8 mouse cellular contexts compared by ENCODE assay signal in the genomic region with DNA sequence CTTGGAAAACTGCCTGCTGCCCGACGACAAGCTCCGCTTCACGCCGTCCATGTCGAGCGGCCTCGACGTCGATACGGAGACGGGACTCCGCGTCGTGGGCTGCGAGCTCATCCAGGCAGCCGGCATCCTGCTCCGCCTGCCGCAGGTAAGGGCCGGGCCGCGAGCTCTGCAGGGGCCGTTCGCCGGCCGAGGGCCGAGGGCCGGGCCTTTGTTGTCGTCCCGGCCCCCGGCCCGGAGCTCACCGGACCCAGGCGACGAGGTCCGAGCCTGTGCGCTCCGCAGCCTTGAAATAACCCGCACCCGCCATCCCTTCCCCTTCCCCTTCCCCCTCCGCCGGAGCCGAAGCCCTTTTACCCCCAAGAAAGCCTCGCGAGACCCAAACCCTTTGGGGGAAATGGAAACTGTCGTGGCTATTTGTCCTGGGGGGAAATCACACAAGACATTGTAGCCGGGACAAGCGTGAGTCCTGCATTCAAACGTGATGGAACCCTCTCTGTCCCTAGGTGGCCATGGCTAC. TPM values are rescaled to one million over a fixed set of nuclear protein-coding genes. Genes with fewer than 3 reads are reported as not detected.
DNase-seq lines count a peak whose midpoint lies in the region; ATAC-seq and TF ChIP-seq lines count a peak whose summit lies in the region.

No protein-coding gene starts in this region.

- ATAC-seq in neural tube, embryonic 11.5 days (ENCODE audit: insufficient read depth, low FRiP score, low TSS enrichment): peak; percentile 41

- peak overlapping the region; percentile 90 for H3K27ac ChIP-seq in cortical plate, adult 2 months (ENCODE audit: insufficient read depth, low read length)
- H3K27ac ChIP-seq in liver, adult 2 months (replicated peaks; ENCODE audit: insufficient read depth, low read depth, low read length): peak overlapping the region; percentile 84
- peak overlapping the region; percentile 85 for H3K27ac ChIP-seq in neural tube, embryonic 11.5 days (ENCODE audit: low read depth, low read length)

- peak overlapping the region; percentile 96 for H3K9ac ChIP-seq in liver, adult 2 months (ENCODE audit: low read depth, low read length)
- H3K9ac ChIP-seq in neural tube, embryonic 11.5 days (ENCODE audit: low read length): peak overlapping the region; percentile 100

- H3K9me3 ChIP-seq in neural tube, embryonic 11.5 days (ENCODE audit: control insufficient read depth, low read length): no peaks in the 10 kb centered on the region

- H3K36me3 ChIP-seq in liver, adult 2 months (ENCODE audit: control insufficient read depth, insufficient read depth, low read length): peaks cover 59% of the 10 kb centered on the region
- peaks cover 19% of the 10 kb centered on the region for H3K36me3 ChIP-seq in neural tube, embryonic 11.5 days (ENCODE audit: control insufficient read depth, insufficient read depth, low read length)

- H3K4me1 ChIP-seq in cortical plate, adult 2 months (ENCODE audit: control insufficient read depth, insufficient read depth, low read length): peaks cover 4% of the 10 kb centered on the region
- peaks cover 14% of the 10 kb centered on the region; the same call in 1 of the 2 replicates for H3K4me1 ChIP-seq in liver, adult 2 months (ENCODE audit: control insufficient read depth, insufficient read depth, low read length)
- H3K4me1 ChIP-seq in neural tube, embryonic 11.5 days (ENCODE audit: control insufficient read depth, insufficient read depth, low read length): peaks cover 15% of the 10 kb centered on the region

- no peaks in the 10 kb centered on the region for H3K27me3 ChIP-seq in liver, adult 2 months (ENCODE audit: control insufficient read depth, insufficient read depth, low read length)
- H3K27me3 ChIP-seq in neural tube, embryonic 11.5 days (ENCODE audit: control insufficient read depth, insufficient read depth, low read length): no peaks in the 10 kb centered on the region

- intact Hi-C loops in heart, postnatal 10 days (cut with DNase I): loop anchor here (2.0 kb wide), 1 partner anchor 16 kb away; no protein-coding TSS in a partner anchor

- peak; percentile 36 for DNase-seq in 3134 (ENCODE audit: extremely low read depth, insufficient read length, low spot score)
- peak; percentile 51 for DNase-seq in A20 (ENCODE audit: low read depth, low spot score)
- DNase-seq in heart, postnatal 10 days: peak; percentile 38 to 65
- no peak for DNase-seq in liver, adult 2 months (ENCODE audit: extremely low read depth, low read depth, low spot score)
- DNase-seq in neural tube, embryonic 11.5 days (ENCODE audit: low spot score): peak; percentile 59
- no peak for DNase-seq in cerebellum, adult 8-10 months
- no peak for DNase-seq in layer of hippocampus, postnatal 25 days (ENCODE audit: extremely low spot score in 1 of 2, low spot score in 1 of 2)

- TF ChIP-seq POLR2A in cortical plate, adult 2 months (IDR thresholded peaks at IDR 0.05; ENCODE audit: extremely low read depth, insufficient read depth, low read length): no peak
- TF ChIP-seq POLR2A in liver, adult 2 months (IDR thresholded peaks at IDR 0.05; ENCODE audit: extremely low read depth, insufficient read depth, low read length): no peak

- peaks cover 18% of the 10 kb centered on the region; the same call in 1 of the 2 replicates for H3K79me2 ChIP-seq in liver, adult 2 months (ENCODE audit: control insufficient read depth, insufficient read depth, low read length)

- H3K4me2 ChIP-seq in neural tube, embryonic 11.5 days (ENCODE audit: low read depth): peak overlapping the region; percentile 84

- TF ChIP-seq CTCF in cortical plate, adult 2 months (IDR thresholded peaks at IDR 0.05; ENCODE audit: extremely low read depth, insufficient read depth, low read length): no peak
- TF ChIP-seq CTCF in liver, adult 2 months (IDR thresholded peaks at IDR 0.05; ENCODE audit: low read depth, low read length): no peak

- under 1% methylated on average over 49 of the region's 49 CpGs for WGBS in liver, adult 2 months
- WGBS in neural tube, embryonic 11.5 days: under 1% methylated on average over 49 of the region's 49 CpGs

- H3K4me3 ChIP-seq in cortical plate, adult 2 months (ENCODE audit: insufficient read depth, low read length): peak overlapping the region; percentile 90
- H3K4me3 ChIP-seq in liver, adult 2 months (ENCODE audit: insufficient read depth, low read depth, low read length): peak overlapping the region; percentile 84
- H3K4me3 ChIP-seq in neural tube, embryonic 11.5 days (ENCODE audit: low read depth, low read length): peak overlapping the region; percentile 87

RNA-seq across cellular contexts. Expression of gene Ccnl2, which starts 0.4 kb away (rescaled TPM):
- 112 and 121 TPM in 2 replicates for polyA plus RNA-seq in cortical plate, adult 2 months (2012; rRNA removed)
- 10 to 100 TPM; 49.9 to 50.6 TPM for total RNA-seq in heart, postnatal 10 days (2021)
- 54.9 and 56.1 TPM in 2 replicates for total RNA-seq in liver, adult 2 months (2014; rRNA removed)
- polyA plus RNA-seq in liver, adult 2 months (2012; rRNA removed): 33.9 and 61.8 TPM in 2 replicates
- polyA plus RNA-seq in neural tube, embryonic 11.5 days (2014; fragmentation: Nextera tagmentation; extraction: Ambion mirVana): 172 and 188 TPM in 2 replicates
- total RNA-seq in layer of hippocampus, postnatal 25 days (2021): 10 to 100 TPM; 72.2 to 91.2 TPM

RNA-seq across cellular contexts. Expression of gene Mrpl20, which starts 10.0 kb away (rescaled TPM):
- polyA plus RNA-seq in cortical plate, adult 2 months (2012; rRNA removed): 105 and 110 TPM in 2 replicates
- total RNA-seq in heart, postnatal 10 days (2021): 10 to 100 TPM; 77.2 to 83.5 TPM
- 72.4 and 73.0 TPM in 2 replicates for total RNA-seq in liver, adult 2 months (2014; rRNA removed)
- polyA plus RNA-seq in liver, adult 2 months (2012; rRNA removed): 29.7 and 37.4 TPM in 2 replicates
- 225 and 246 TPM in 2 replicates for polyA plus RNA-seq in neural tube, embryonic 11.5 days (2014; fragmentation: Nextera tagmentation; extraction: Ambion mirVana)
- total RNA-seq in layer of hippocampus, postnatal 25 days (2021): 10 to 100 TPM; 82.3 to 93.0 TPM

RNA-seq across cellular contexts. Expression of gene Aurkaip1, which starts 18.3 kb away (rescaled TPM):
- 128 and 131 TPM in 2 replicates for polyA plus RNA-seq in cortical plate, adult 2 months (2012; rRNA removed)
- 10 to 100 TPM; 84.8 to 91.3 TPM for total RNA-seq in heart, postnatal 10 days (2021)
- 140 and 151 TPM in 2 replicates for total RNA-seq in liver, adult 2 months (2014; rRNA removed)
- 141 and 154 TPM in 2 replicates for polyA plus RNA-seq in liver, adult 2 months (2012; rRNA removed)
- polyA plus RNA-seq in neural tube, embryonic 11.5 days (2014; fragmentation: Nextera tagmentation; extraction: Ambion mirVana): 129 TPM in 2 replicates
- 100 to 1,000 TPM in 1 of 2 experiments, 10 to 100 TPM in 1; 95.9 to 105 TPM for total RNA-seq in layer of hippocampus, postnatal 25 days (2021)

RNA-seq across cellular contexts. Expression of gene Ankrd65, which starts 22.5 kb away (rescaled TPM):
- polyA plus RNA-seq in cortical plate, adult 2 months (2012; rRNA removed): not detected in 2 replicates
- not detected for total RNA-seq in heart, postnatal 10 days (2021)
- total RNA-seq in liver, adult 2 months (2014; rRNA removed): not detected in 2 replicates
- not detected in 2 replicates for polyA plus RNA-seq in liver, adult 2 months (2012; rRNA removed)
- polyA plus RNA-seq in neural tube, embryonic 11.5 days (2014; fragmentation: Nextera tagmentation; extraction: Ambion mirVana): not detected in 2 replicates
- total RNA-seq in layer of hippocampus, postnatal 25 days (2021): not detected

RNA-seq across cellular contexts. Expression of gene Mxra8, which starts 26.8 kb away (rescaled TPM):
- 14.9 and 15.7 TPM in 2 replicates for polyA plus RNA-seq in cortical plate, adult 2 months (2012; rRNA removed)
- 10 to 100 TPM; 66.0 to 66.1 TPM for total RNA-seq in heart, postnatal 10 days (2021)
- total RNA-seq in liver, adult 2 months (2014; rRNA removed): 7.5 and 8.8 TPM in 2 replicates
- polyA plus RNA-seq in liver, adult 2 months (2012; rRNA removed): 15.4 and 17.2 TPM in 2 replicates
- polyA plus RNA-seq in neural tube, embryonic 11.5 days (2014; fragmentation: Nextera tagmentation; extraction: Ambion mirVana): 33.6 and 38.5 TPM in 2 replicates
- total RNA-seq in layer of hippocampus, postnatal 25 days (2021): 1 to 10 TPM; 7.5 to 7.7 TPM

Comparison
In these comparisons a context has a peak if more than half of its experiments do, and no peak if none do; other contexts are left out.
1. DNase-seq: peak in 3134 (single experiment), A20 (single experiment), heart, postnatal 10 days (2 of 2) and neural tube, embryonic 11.5 days (single experiment); none in liver, adult 2 months (single experiment), cerebellum, adult 8-10 months (single experiment) and layer of hippocampus, postnatal 25 days (0 of 2).
2. Peak in every context shown above with its lines, with median percentiles within 50 percentile points of each other: H3K27ac ChIP-seq and H3K4me3 ChIP-seq.